Mouse (Mus musculus) embryonic facial prominence, embryonic 15.5 days (tissue): Measurements from ENCODE around the gene Frmpd1. TPM values are rescaled to one million over a fixed set of nuclear protein-coding genes. Genes with fewer than 3 reads are reported as not detected.

ENCODE experiments used
- ATAC-seq: fragments of 200-750 bp; cut with Nextera tagmentation; 2 replicates; pipeline ENCODE4 v1.8.0; 2017; ENCODE audit warnings: low read depth, moderate TSS enrichment; ENCODE audit not compliant: insufficient number of reproducible peaks, low FRiP score, low TSS enrichment
- H3K27ac ChIP-seq: fragments of 300-500 bp; sonication (generic); replicated peaks from 2 replicates; pipeline ENCODE4 v1.5.1; 2015; ENCODE audit warnings: mild to moderate bottlenecking, inconsistent platforms
- H3K27me3 ChIP-seq: fragments of 300-500 bp; sonication (generic); 2 replicates; pipeline ENCODE4 v1.6.1; 2015; ENCODE audit warnings: inconsistent platforms
- H3K36me3 ChIP-seq: fragments of 300-500 bp; sonication (generic); 2 replicates; pipeline ENCODE4 v1.6.1; 2015; ENCODE audit warnings: mild to moderate bottlenecking, inconsistent platforms
- H3K4me1 ChIP-seq: fragments of 300-500 bp; sonication (generic); 2 replicates; pipeline ENCODE4 v1.6.1; 2015; ENCODE audit warnings: inconsistent platforms
- H3K4me2 ChIP-seq: fragments of 300-500 bp; sonication (generic); replicated peaks from 2 replicates; pipeline ENCODE4 v1.6.1; 2015; ENCODE audit warnings: mild to moderate bottlenecking, inconsistent platforms
- H3K4me3 ChIP-seq: fragments of 300-500 bp; sonication (generic); replicated peaks from 2 replicates; pipeline ENCODE4 v1.5.1; 2015; ENCODE audit warnings: mild to moderate bottlenecking, inconsistent platforms
- H3K9ac ChIP-seq: fragments of 300-500 bp; sonication (generic); 2 replicates; pipeline ENCODE4 v1.6.1; 2015; ENCODE audit warnings: inconsistent platforms
- H3K9me3 ChIP-seq: fragments of 300-500 bp; sonication (generic); replicated peaks from 2 replicates; pipeline ENCODE4 v1.6.1; 2016; ENCODE audit warnings: inconsistent platforms
- WGBS: fragments of 180-500 bp; shearing (Covaris S2); methylation state at CpG from one replicate; pipeline ENCODE4 v1.1.7; 2015; 5-methylcytosine and 5-hydroxymethylcytosine counted together
- polyA plus RNA-seq: library from polyadenylated mRNA; unstranded; fragments of >200 nt; fragmentation: Nextera tagmentation; extraction: Ambion mirVana; gene quantifications from 2 replicates; pipeline ENCODE4 v1.2.1, GENCODE M21; 2015

Gene Frmpd1
- polyA plus RNA-seq, 1 experiment from 2014 or later: 4.5 TPM

- Histone ChIP-seq H3K9me3 (no peaks in the 10 kb centered on the region), H3K27ac (no peak overlapping the region), H3K27me3 (peaks cover 11% of the 10 kb centered on the region; the same call in 1 of the 2 replicates), H3K9ac (peak overlapping the region; percentile 54), H3K4me1 (peaks cover 16% of the 10 kb centered on the region), H3K4me3 (peak overlapping the region; percentile 66), H3K36me3 (no peaks in the 10 kb centered on the region), H3K4me2 (peak overlapping the region; percentile 99)
- 22% methylated on average over 13 of the region's 13 CpGs for WGBS
- ATAC-seq: peak; percentile 53
Measured at GRCm38 (mm10) chr4:45183818-45184520, 706 bp upstream of the Frmpd1 start.

- Histone ChIP-seq H3K27me3 (peaks cover 11% of the 10 kb centered on the region; the same call in 1 of the 2 replicates), H3K9me3 (no peaks in the 10 kb centered on the region), H3K27ac (no peak overlapping the region), H3K4me1 (peaks cover 16% of the 10 kb centered on the region), H3K9ac (peak overlapping the region; percentile 54), H3K36me3 (no peaks in the 10 kb centered on the region), H3K4me3 (peak overlapping the region; percentile 66), H3K4me2 (peak overlapping the region; percentile 99)
- ATAC-seq: no peak
- WGBS: under 1% methylated on average over 10 of the region's 10 CpGs
Measured at GRCm38 (mm10) chr4:45185331-45185669, 625 bp downstream of the Frmpd1 start.

- H3K27ac ChIP-seq: no peak overlapping the region
- no peak for ATAC-seq
- no peaks in the 10 kb centered on the region for H3K9me3 ChIP-seq
- H3K4me1 ChIP-seq: no peaks in the 10 kb centered on the region
- no peaks in the 10 kb centered on the region for H3K36me3 ChIP-seq
- H3K4me2 ChIP-seq: no peak overlapping the region
- H3K9ac ChIP-seq: no peak overlapping the region
- H3K4me3 ChIP-seq: no peak overlapping the region
- H3K27me3 ChIP-seq: no peaks in the 10 kb centered on the region
- 26% methylated on average over 3 of the region's 3 CpGs for WGBS
Measured at GRCm38 (mm10) chr4:45198296-45198695, 13.6 kb downstream of the Frmpd1 start.

GRCm38 (mm10) chr4:45203283-45203682, 18.6 kb downstream of the Frmpd1 start:
- H3K9ac ChIP-seq: no peak overlapping the region
- peaks cover 6% of the 10 kb centered on the region; the same call in 1 of the 2 replicates for H3K4me1 ChIP-seq
- no peak overlapping the region for H3K4me2 ChIP-seq
- no peaks in the 10 kb centered on the region for H3K9me3 ChIP-seq
- H3K4me3 ChIP-seq: no peak overlapping the region
- no peak for ATAC-seq
- H3K27ac ChIP-seq: no peak overlapping the region
- WGBS: 85% methylated on average over 7 of the region's 7 CpGs
- H3K27me3 ChIP-seq: no peaks in the 10 kb centered on the region
- H3K36me3 ChIP-seq: no peaks in the 10 kb centered on the region

GRCm38 (mm10) chr4:45207444-45207843, 22.8 kb downstream of the Frmpd1 start:
- Histone ChIP-seq H3K36me3 (no peaks in the 10 kb centered on the region), H3K9me3 (no peaks in the 10 kb centered on the region), H3K27me3 (no peaks in the 10 kb centered on the region), H3K4me1 (peaks cover 12% of the 10 kb centered on the region; the same call in 1 of the 2 replicates), H3K4me2 (no peak overlapping the region), H3K9ac (no peak overlapping the region), H3K4me3 (no peak overlapping the region), H3K27ac (no peak overlapping the region)
- 59% methylated on average over 4 of the region's 4 CpGs for WGBS
- ATAC-seq: no peak

- ATAC-seq: peak; percentile 24; the same call in 1 of the 2 replicates
- Histone ChIP-seq H3K4me3 (no peak overlapping the region), H3K4me2 (no peak overlapping the region), H3K9me3 (no peaks in the 10 kb centered on the region), H3K4me1 (peaks cover 12% of the 10 kb centered on the region; the same call in 1 of the 2 replicates), H3K9ac (no peak overlapping the region), H3K36me3 (no peaks in the 10 kb centered on the region), H3K27ac (no peak overlapping the region), H3K27me3 (no peaks in the 10 kb centered on the region)
- WGBS: 33% methylated on average over 12 of the region's 12 CpGs
Measured at GRCm38 (mm10) chr4:45208832-45209363, 24.2 kb downstream of the Frmpd1 start.

- 62% methylated on average over 11 of the region's 11 CpGs for WGBS
- H3K27ac ChIP-seq: no peak overlapping the region
- no peaks in the 10 kb centered on the region for H3K27me3 ChIP-seq
- no peak for ATAC-seq
- H3K4me2 ChIP-seq: no peak overlapping the region
- H3K9me3 ChIP-seq: no peaks in the 10 kb centered on the region
- no peak overlapping the region for H3K9ac ChIP-seq
- H3K4me1 ChIP-seq: peaks cover 12% of the 10 kb centered on the region; the same call in 1 of the 2 replicates
- H3K36me3 ChIP-seq: no peaks in the 10 kb centered on the region
- no peak overlapping the region for H3K4me3 ChIP-seq
Measured at GRCm38 (mm10) chr4:45212342-45213063, 27.8 kb downstream of the Frmpd1 start.

GRCm38 (mm10) chr4:45219946-45220345, 35.3 kb downstream of the Frmpd1 start:
- 85% methylated on average over 8 of the region's 8 CpGs for WGBS
- Histone ChIP-seq H3K27me3 (no peaks in the 10 kb centered on the region), H3K4me1 (no peaks in the 10 kb centered on the region), H3K4me3 (no peak overlapping the region), H3K9me3 (no peaks in the 10 kb centered on the region), H3K27ac (no peak overlapping the region), H3K9ac (no peak overlapping the region), H3K36me3 (no peaks in the 10 kb centered on the region), H3K4me2 (no peak overlapping the region)
- ATAC-seq: no peak

- H3K27me3 ChIP-seq: no peaks in the 10 kb centered on the region
- H3K4me1 ChIP-seq: no peaks in the 10 kb centered on the region
- H3K36me3 ChIP-seq: no peaks in the 10 kb centered on the region
- no peaks in the 10 kb centered on the region for H3K9me3 ChIP-seq
- WGBS: 92% methylated on average over 2 of the region's 2 CpGs
- H3K4me3 ChIP-seq: no peak overlapping the region
- H3K27ac ChIP-seq: no peak overlapping the region
- H3K9ac ChIP-seq: no peak overlapping the region
- no peak for ATAC-seq
- H3K4me2 ChIP-seq: no peak overlapping the region
Measured at GRCm38 (mm10) chr4:45222395-45222794, 37.7 kb downstream of the Frmpd1 start.

- Histone ChIP-seq H3K4me3 (no peak overlapping the region), H3K4me1 (no peaks in the 10 kb centered on the region), H3K36me3 (no peaks in the 10 kb centered on the region), H3K4me2 (no peak overlapping the region), H3K27me3 (no peaks in the 10 kb centered on the region), H3K27ac (no peak overlapping the region), H3K9ac (no peak overlapping the region), H3K9me3 (no peaks in the 10 kb centered on the region)
- ATAC-seq: no peak
- WGBS: 72% methylated on average over 5 of the region's 5 CpGs
Measured at GRCm38 (mm10) chr4:45230263-45230662, 45.6 kb downstream of the Frmpd1 start.

GRCm38 (mm10) chr4:45238260-45238659, 53.6 kb downstream of the Frmpd1 start:
- H3K27me3 ChIP-seq: no peaks in the 10 kb centered on the region
- no peaks in the 10 kb centered on the region for H3K9me3 ChIP-seq
- H3K9ac ChIP-seq: no peak overlapping the region
- no peak overlapping the region for H3K27ac ChIP-seq
- H3K4me3 ChIP-seq: no peak overlapping the region
- ATAC-seq: no peak
- WGBS: 87% methylated on average over 5 of the region's 5 CpGs
- no peaks in the 10 kb centered on the region for H3K36me3 ChIP-seq
- H3K4me1 ChIP-seq: no peaks in the 10 kb centered on the region
- no peak overlapping the region for H3K4me2 ChIP-seq
